Mouse (Mus musculus): Measurements from ENCODE around the gene Stab2. TPM values are rescaled to one million over a fixed set of nuclear protein-coding genes. Genes with fewer than 3 reads are reported as not detected.

Gene Stab2
- polyA plus RNA-seq, 1 experiment, result not detected

DNA sequence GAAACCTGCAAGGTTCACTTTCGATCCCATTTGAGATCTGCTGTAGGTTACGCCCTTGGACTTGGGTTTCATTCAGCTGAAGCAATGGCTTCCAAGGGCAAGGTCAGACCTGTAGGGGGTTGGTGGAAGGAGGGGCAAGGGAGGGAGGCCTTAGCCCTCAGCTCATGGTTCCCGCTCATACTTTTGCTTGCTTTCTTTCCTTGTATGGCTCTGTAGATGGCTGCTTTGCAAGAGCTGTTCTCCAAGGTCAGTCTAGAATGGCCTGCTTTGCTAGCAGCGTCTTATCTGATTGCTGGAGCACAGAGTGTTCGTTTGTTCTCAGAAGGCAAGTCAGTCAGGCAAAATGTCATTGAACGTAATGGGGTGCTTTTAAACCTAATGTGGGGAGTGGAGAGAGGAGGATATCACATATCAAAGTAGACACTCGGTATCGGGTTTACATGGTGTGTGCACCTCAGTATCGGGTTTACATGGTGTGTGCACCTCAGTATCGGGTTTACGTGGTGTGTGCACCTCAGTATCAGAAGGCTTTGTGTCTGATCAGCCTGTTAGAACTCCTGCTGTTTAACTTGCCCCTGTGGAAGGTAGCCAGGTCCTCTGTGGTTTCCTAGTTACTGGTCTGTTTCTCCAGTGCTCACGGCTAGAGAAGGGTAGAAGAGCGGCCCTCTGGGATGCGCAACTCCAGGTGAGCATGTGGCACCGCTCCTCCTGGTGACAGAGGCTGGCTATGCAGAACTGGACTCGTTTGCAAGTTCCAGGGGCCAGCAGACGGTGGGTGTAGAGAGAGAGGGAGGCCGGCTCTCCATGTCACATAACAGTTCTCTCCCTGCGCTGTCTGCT is 193.3 kb downstream of the Stab2 start:
- no peak for TF ChIP-seq CTCF (IDR thresholded peaks at IDR 0.05; ENCODE audit: insufficient read depth, low read depth, low read length)
- H3K4me1 ChIP-seq (ENCODE audit: control insufficient read depth, insufficient read depth, low read length), result peaks cover 4% of the 10 kb centered on the region
- H3K27ac ChIP-seq (ENCODE audit: insufficient read depth, low read depth, low read length), result no peak overlapping the region
- no peak overlapping the region for H3K4me3 ChIP-seq (ENCODE audit: insufficient read depth, low read depth, low read length)
- 87% methylated on average over 19 of the region's 19 CpGs for WGBS

- H3K4me1 ChIP-seq (ENCODE audit: control insufficient read depth, insufficient read depth, low read length), result peaks cover 8% of the 10 kb centered on the region
- 91% methylated on average over 5 of the region's 5 CpGs for WGBS
- no peak overlapping the region for H3K4me3 ChIP-seq (ENCODE audit: insufficient read depth, low read depth, low read length)
- H3K27ac ChIP-seq (ENCODE audit: insufficient read depth, low read depth, low read length), result no peak overlapping the region
- TF ChIP-seq CTCF (IDR thresholded peaks at IDR 0.05; ENCODE audit: insufficient read depth, low read depth, low read length) (no peak), POLR2A (IDR thresholded peaks at IDR 0.05; ENCODE audit: insufficient read depth, low read depth, low read length) (no peak)
Observed at GRCm38 (mm10) chr10:86810612-86811011, 197.2 kb downstream of the Stab2 start.

- Histone ChIP-seq H3K4me3 (ENCODE audit: insufficient read depth, low read depth, low read length) (no peak overlapping the region), H3K4me1 (ENCODE audit: control insufficient read depth, insufficient read depth, low read length) (peaks cover 8% of the 10 kb centered on the region), H3K27ac (ENCODE audit: insufficient read depth, low read depth, low read length) (no peak overlapping the region)
- 80% methylated on average over 9 of the region's 9 CpGs for WGBS
- TF ChIP-seq POLR2A (IDR thresholded peaks at IDR 0.05; ENCODE audit: insufficient read depth, low read depth, low read length) (no peak), CTCF (IDR thresholded peaks at IDR 0.05; ENCODE audit: insufficient read depth, low read depth, low read length) (no peak)
Observed at GRCm38 (mm10) chr10:86810000-86810399, 197.8 kb downstream of the Stab2 start.

- Histone ChIP-seq H3K4me3 (ENCODE audit: insufficient read depth, low read depth, low read length) (no peak overlapping the region), H3K27ac (ENCODE audit: insufficient read depth, low read depth, low read length) (no peak overlapping the region; the same call in 1 of the 2 replicates), H3K4me1 (ENCODE audit: control insufficient read depth, insufficient read depth, low read length) (peaks cover 8% of the 10 kb centered on the region)
- TF ChIP-seq POLR2A (IDR thresholded peaks at IDR 0.05; ENCODE audit: insufficient read depth, low read depth, low read length) (no peak), CTCF (IDR thresholded peaks at IDR 0.05; ENCODE audit: insufficient read depth, low read depth, low read length) (no peak)
- WGBS, result 76% methylated on average over 15 of the region's 15 CpGs
Observed at GRCm38 (mm10) chr10:86808013-86808758, 199.6 kb downstream of the Stab2 start.

DNA sequence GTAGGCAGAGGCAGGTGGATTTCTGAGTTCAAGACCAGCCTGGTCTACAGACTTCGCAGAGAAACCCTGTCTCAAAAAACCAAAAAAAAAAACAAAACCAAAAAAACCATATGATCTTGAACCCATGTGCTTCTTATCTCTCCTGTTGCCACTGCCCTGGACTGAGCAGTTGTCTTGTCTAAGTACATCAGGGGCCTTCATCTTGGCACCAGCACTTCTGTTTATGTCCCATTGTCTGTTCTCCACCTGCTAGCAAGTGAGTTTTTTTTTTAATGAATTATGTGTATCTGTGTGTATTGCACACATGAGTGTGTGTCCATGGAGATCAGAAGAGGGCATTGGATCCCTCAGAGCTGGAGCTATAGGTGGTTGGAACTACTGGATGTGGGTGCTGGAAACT is 200.5 kb downstream of the Stab2 start:
- no peak overlapping the region for H3K4me3 ChIP-seq (ENCODE audit: insufficient read depth, low read depth, low read length)
- TF ChIP-seq CTCF (IDR thresholded peaks at IDR 0.05; ENCODE audit: insufficient read depth, low read depth, low read length), result no peak
- no peak for TF ChIP-seq POLR2A (IDR thresholded peaks at IDR 0.05; ENCODE audit: insufficient read depth, low read depth, low read length)

GRCm38 (mm10) chr10:86796073-86796741 is 211.6 kb downstream of the Stab2 start:
- TF ChIP-seq POLR2A (IDR thresholded peaks at IDR 0.05; ENCODE audit: insufficient read depth, low read depth, low read length), result no peak
- TF ChIP-seq CTCF (IDR thresholded peaks at IDR 0.05; ENCODE audit: insufficient read depth, low read depth, low read length), result no peak
- whole genome bisulfite sequencing, result 98% methylated on average over 5 of the region's 5 CpGs
- H3K4me1 ChIP-seq (ENCODE audit: control insufficient read depth, insufficient read depth, low read length), result peaks cover 10% of the 10 kb centered on the region
- H3K4me3 ChIP-seq (ENCODE audit: insufficient read depth, low read depth, low read length), result no peak overlapping the region
- H3K27ac ChIP-seq (ENCODE audit: insufficient read depth, low read depth, low read length), result no peak overlapping the region

More for the DNA sequence above, 200.5 kb downstream of the Stab2 start:
- peaks cover 8% of the 10 kb centered on the region for H3K4me1 ChIP-seq (ENCODE audit: control insufficient read depth, insufficient read depth, low read length)
- H3K27ac ChIP-seq (ENCODE audit: insufficient read depth, low read depth, low read length), result no peak overlapping the region
- WGBS, result 97% methylated on average over 1 of the region's 1 CpGs

DNA sequence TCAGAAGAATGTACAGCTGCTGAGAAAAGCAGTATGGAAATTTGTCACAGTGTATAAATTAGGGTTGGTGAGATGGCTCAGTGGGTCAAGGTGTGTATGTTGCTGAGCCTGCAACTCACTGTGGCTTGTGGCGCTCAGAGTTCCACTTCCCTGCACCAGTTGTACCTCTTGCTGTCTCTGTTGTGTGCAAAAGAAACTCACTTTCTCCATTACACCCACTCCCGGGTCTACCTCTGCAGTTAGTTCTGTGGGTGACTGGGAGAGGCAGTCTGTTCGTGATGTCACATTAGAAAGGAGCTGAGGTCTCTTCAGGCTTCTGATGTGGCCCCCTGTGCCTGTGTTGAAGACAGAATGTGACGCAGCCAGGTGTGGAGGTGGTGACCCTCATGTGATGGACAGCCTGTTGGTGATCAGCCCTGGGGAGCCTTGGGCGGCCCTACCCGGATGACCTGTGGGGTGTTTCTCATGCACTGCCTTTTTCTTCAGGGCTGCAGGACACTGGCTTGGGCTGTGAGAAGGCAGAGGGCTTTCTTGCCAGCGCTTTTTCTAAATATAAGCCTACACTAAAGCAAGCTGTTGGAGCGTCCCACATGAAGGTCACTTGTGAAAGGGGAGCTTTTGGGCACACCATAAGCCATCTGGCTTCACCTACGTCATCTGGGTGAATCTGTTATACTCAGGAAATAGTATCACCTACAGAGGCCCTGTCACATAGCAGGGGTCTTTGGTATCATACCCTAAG is 212.9 kb downstream of the Stab2 start:
- no peak overlapping the region for H3K4me3 ChIP-seq (ENCODE audit: insufficient read depth, low read depth, low read length)
- 85% methylated on average over 9 of the region's 9 CpGs for WGBS
- no peak overlapping the region for H3K27ac ChIP-seq (ENCODE audit: insufficient read depth, low read depth, low read length)
- TF ChIP-seq CTCF (IDR thresholded peaks at IDR 0.05; ENCODE audit: insufficient read depth, low read depth, low read length) (no peak), POLR2A (IDR thresholded peaks at IDR 0.05; ENCODE audit: insufficient read depth, low read depth, low read length) (no peak)
- H3K4me1 ChIP-seq (ENCODE audit: control insufficient read depth, insufficient read depth, low read length), result peaks cover 10% of the 10 kb centered on the region

- Histone ChIP-seq H3K4me3 (ENCODE audit: insufficient read depth, low read depth, low read length) (no peak overlapping the region), H3K4me1 (ENCODE audit: control insufficient read depth, insufficient read depth, low read length) (peaks cover 14% of the 10 kb centered on the region), H3K27ac (ENCODE audit: insufficient read depth, low read depth, low read length) (no peak overlapping the region)
- TF ChIP-seq CTCF (IDR thresholded peaks at IDR 0.05; ENCODE audit: insufficient read depth, low read depth, low read length), result no peak
- TF ChIP-seq POLR2A (IDR thresholded peaks at IDR 0.05; ENCODE audit: insufficient read depth, low read depth, low read length), result no peak
- WGBS, result 92% methylated on average over 4 of the region's 4 CpGs
Observed at GRCm38 (mm10) chr10:86794196-86794595, 213.6 kb downstream of the Stab2 start.

Measured in olfactory bulb, adult 2 months (tissue).